Mouse (Mus musculus) ovary, adult 18-20 months (tissue): ENCODE data around the gene Speer4c.
"Not testable (repeated sequence)": the region's sequence is repeated elsewhere in the genome, so short reads cannot be mapped to it uniquely, and the experiment has no call there.

Source experiments
- DNase-seq: peaks from one replicate; pipeline ENCODE4 v3.0.0; 2022; ENCODE audit warnings: low spot score, mixed read lengths

Gene Speer4c

GRCm38 (mm10) chr5:15714171-15714570 lies at the start of gene Speer4c:
TSS of gene Speer4c (minus strand) at chr5:15714271.
- DNase-seq, result not testable (repeated sequence)

GRCm38 (mm10) chr5:15747478-15748255 lies 33.6 kb upstream of the Speer4c start:
- no peak for DNase-seq

GRCm38 (mm10) chr5:15734097-15734867 lies 20.2 kb upstream of the Speer4c start:
- no peak for DNase-seq

- not testable (repeated sequence) for DNase-seq
Measured at GRCm38 (mm10) chr5:15702891-15703290, 11.2 kb downstream of the Speer4c start.

GRCm38 (mm10) chr5:15697719-15698118 lies 16.4 kb downstream of the Speer4c start:
- not testable (repeated sequence) for DNase-seq

- DNase-seq, result not testable (repeated sequence)
Measured at GRCm38 (mm10) chr5:15691849-15692248, 22.2 kb downstream of the Speer4c start.

GRCm38 (mm10) chr5:15690822-15691221 lies 23.2 kb downstream of the Speer4c start:
- DNase-seq, result not testable (repeated sequence)

GRCm38 (mm10) chr5:15689659-15690213 lies 24.3 kb downstream of the Speer4c start:
- DNase-seq, result not testable (repeated sequence)

- DNase-seq, result not testable (repeated sequence)
Measured at GRCm38 (mm10) chr5:15688874-15689658, 25.0 kb downstream of the Speer4c start.

- not testable (repeated sequence) for DNase-seq
Measured at GRCm38 (mm10) chr5:15681301-15682035, 32.6 kb downstream of the Speer4c start.

GRCm38 (mm10) chr5:15679980-15680949 lies 33.8 kb downstream of the Speer4c start:
- DNase-seq, result not testable (repeated sequence)

- DNase-seq, result not testable (repeated sequence)
Measured at GRCm38 (mm10) chr5:15678907-15679306, 35.2 kb downstream of the Speer4c start.

GRCm38 (mm10) chr5:15677750-15678149 lies 36.3 kb downstream of the Speer4c start:
- not testable (repeated sequence) for DNase-seq

GRCm38 (mm10) chr5:15674429-15675244 lies 39.4 kb downstream of the Speer4c start:
- not testable (repeated sequence) for DNase-seq

- not testable (repeated sequence) for DNase-seq
Measured at GRCm38 (mm10) chr5:15673989-15674388, 40.1 kb downstream of the Speer4c start.

- not testable (repeated sequence) for DNase-seq
Measured at GRCm38 (mm10) chr5:15670789-15671188, 43.3 kb downstream of the Speer4c start.

GRCm38 (mm10) chr5:15663847-15664246 lies 50.2 kb downstream of the Speer4c start:
- not testable (repeated sequence) for DNase-seq
